Mouse (Mus musculus) stomach, postnatal 0 days (tissue): ENCODE measurements around the gene 1700061G19Rik.

ENCODE experiments used
- CTCF ChIP-seq: IDR thresholded peaks from 2 replicates; pipeline ENCODE4 v1.5.1; 2016; ENCODE audit warnings: antibody characterized with exemption, low read depth, mild to moderate bottlenecking, moderate library complexity
- EP300 ChIP-seq: optimal IDR thresholded peaks from 2 replicates; pipeline ENCODE3; 2016; ENCODE audit warnings: antibody characterized with exemption

GRCm38 (mm10) chr17:56933395-56933794, 58.1 kb downstream of the 1700061G19Rik start:
- TF ChIP-seq CTCF (no peak), EP300 (no peak)
